Mouse (Mus musculus) limb, embryonic 15.5 days (tissue): ENCODE data around the gene Nexmif. TPM values are rescaled to one million over a fixed set of nuclear protein-coding genes. Genes with fewer than 3 reads are reported as not detected.

ENCODE experiments used
- ATAC-seq: fragments of 200-750 bp; cut with Nextera tagmentation; 2 replicates; pipeline ENCODE4 v1.8.0; 2017; ENCODE audit warnings: low read depth, moderate TSS enrichment; ENCODE audit not compliant: insufficient number of reproducible peaks, low FRiP score, low TSS enrichment
- H3K27ac ChIP-seq: fragments of 300-500 bp; sonication (generic); 2 replicates; pipeline ENCODE4 v1.5.1; 2015; ENCODE audit warnings: moderate library complexity, mild to moderate bottlenecking, inconsistent platforms
- H3K27me3 ChIP-seq: fragments of 300-500 bp; sonication (generic); 2 replicates; pipeline ENCODE4 v1.6.1; 2015; ENCODE audit warnings: inconsistent platforms
- H3K36me3 ChIP-seq: fragments of 300-500 bp; sonication (generic); 2 replicates; pipeline ENCODE4 v1.6.1; 2015; ENCODE audit warnings: inconsistent platforms
- H3K4me1 ChIP-seq: fragments of 300-500 bp; sonication (generic); 2 replicates; pipeline ENCODE4 v1.6.1; 2015; ENCODE audit warnings: inconsistent platforms
- H3K4me2 ChIP-seq: fragments of 300-500 bp; sonication (generic); 2 replicates; pipeline ENCODE4 v1.6.1; 2015; ENCODE audit warnings: mild to moderate bottlenecking, inconsistent platforms
- H3K4me3 ChIP-seq: fragments of 300-500 bp; sonication (generic); 2 replicates; pipeline ENCODE4 v1.5.1; 2015; ENCODE audit warnings: mild to moderate bottlenecking, inconsistent platforms
- H3K9ac ChIP-seq: fragments of 300-500 bp; sonication (generic); 2 replicates; pipeline ENCODE4 v1.6.1; 2015; ENCODE audit warnings: inconsistent platforms
- H3K9me3 ChIP-seq: fragments of 300-500 bp; sonication (generic); 2 replicates; pipeline ENCODE4 v1.6.1; 2016; ENCODE audit warnings: inconsistent platforms
- WGBS: fragments of 180-500 bp; shearing (Covaris S2); methylation state at CpG from one replicate; pipeline ENCODE4 v1.1.7; 2015; 5-methylcytosine and 5-hydroxymethylcytosine counted together
- microRNA counts: library from miRNA; unstranded; fragments of <30 nt; microRNA quantifications from one replicate; lab custom pipeline; 2016
- microRNA-seq: library from miRNA; unstranded; fragments of <30 nt; microRNA quantifications from one replicate; pipeline ENCODE4, GENCODE M21; 2016
- polyA plus RNA-seq: library from polyadenylated mRNA; unstranded; fragments of >200 nt; fragmentation: Nextera tagmentation; extraction: Ambion mirVana; gene quantifications from 2 replicates; pipeline ENCODE4 v1.2.1, GENCODE M21; 2015

The Nexmif gene
- polyA plus RNA-seq, 1 experiment from 2014 or later: 3.3 TPM

GRCm38 (mm10) chrX:104040276-104040675 is 160.7 kb downstream of the Nexmif start:
- H3K36me3 ChIP-seq: no peaks in the 10 kb centered on the region
- H3K4me3 ChIP-seq: no peak overlapping the region
- H3K27ac ChIP-seq: no peak overlapping the region
- no peaks in the 10 kb centered on the region for H3K9me3 ChIP-seq
- no peak overlapping the region for H3K9ac ChIP-seq
- H3K4me1 ChIP-seq: no peaks in the 10 kb centered on the region
- no peak overlapping the region for H3K4me2 ChIP-seq
- peaks cover 5% of the 10 kb centered on the region; the same call in 1 of the 2 replicates for H3K27me3 ChIP-seq
- no peak for ATAC-seq

GRCm38 (mm10) chrX:104033843-104034242 is 167.1 kb downstream of the Nexmif start:
- no peak overlapping the region for H3K9ac ChIP-seq
- no peak overlapping the region for H3K27ac ChIP-seq
- ATAC-seq: no peak
- H3K36me3 ChIP-seq: no peaks in the 10 kb centered on the region
- H3K4me1 ChIP-seq: no peaks in the 10 kb centered on the region
- H3K4me3 ChIP-seq: no peak overlapping the region
- WGBS: 78% methylated on average over 5 of the region's 5 CpGs
- no peaks in the 10 kb centered on the region for H3K9me3 ChIP-seq
- H3K27me3 ChIP-seq: 0 out of 2 replicates have a peak, but pooled peaks cover 5% of the 10 kb centered on the region
- no peak overlapping the region for H3K4me2 ChIP-seq

- Histone ChIP-seq H3K4me3 (no peak overlapping the region), H3K36me3 (no peaks in the 10 kb centered on the region), H3K27ac (no peak overlapping the region), H3K4me1 (no peaks in the 10 kb centered on the region), H3K9me3 (no peaks in the 10 kb centered on the region), H3K9ac (no peak overlapping the region), H3K27me3 (0 out of 2 replicates have a peak, but pooled peaks cover 5% of the 10 kb centered on the region), H3K4me2 (no peak overlapping the region)
- no peak for ATAC-seq
- 47% methylated on average over 4 of the region's 4 CpGs for WGBS
Measured at GRCm38 (mm10) chrX:104032756-104033155, 168.2 kb downstream of the Nexmif start.

MicroRNAs within 50 kb of the gene (microRNA counts, 519-probe panel; counts per million panel counts)
- microRNA mmu-miR-672 (lab: Ali Mortazavi, UCI): 2,158 counts per million, percentile 40 among the panel's probes with 10 or more counts

Small RNA genes within 50 kb of the gene (microRNA-seq; reads per million reads assigned to microRNA genes)
- gene Gm24993: not detected
- gene Mir672: 262 reads per million, percentile 60 among the genes with 10 or more reads in this experiment

Other genes starting within 250 kb of the Nexmif start
- gene Rlim, start 219.9 kb downstream of the Nexmif start, polyA plus RNA-seq: 31.5 and 34.8 TPM in 2 replicates
- 5.2 TPM in 2 replicates for gene Abcb7, start 212.7 kb upstream of the Nexmif start, polyA plus RNA-seq